ENCODE assay signal across 17 mouse cellular contexts in the genomic region with DNA sequence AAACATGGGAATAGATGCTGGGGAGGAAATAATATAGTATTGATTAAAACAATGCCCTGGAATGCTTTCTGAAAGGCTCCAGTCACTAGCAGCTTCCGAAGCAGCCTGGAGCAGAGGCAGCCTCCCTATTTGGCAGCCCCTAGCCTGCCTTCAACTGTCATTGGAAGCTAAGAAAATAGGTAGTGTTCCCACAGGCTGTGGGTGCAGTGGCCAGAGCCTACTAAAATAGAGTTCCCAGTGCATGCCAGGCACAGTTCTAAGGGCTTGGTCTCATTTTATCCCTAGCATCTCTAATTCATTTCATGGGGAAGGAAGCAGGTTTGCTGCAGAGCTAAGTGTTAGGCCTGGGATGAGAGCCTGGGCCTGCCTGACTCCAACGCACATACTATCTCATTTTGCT.
"Had no signal": no experiment of that assay in that cellular context is flagged by ENCODE, and none has a peak within 500 bp of the region (broad histone marks: within the 10 kb centered on the region; RNA-seq: fewer than 3 reads in every experiment).

No protein-coding gene starts in this region.

- H3K9ac ChIP-seq: limb, embryonic 12.5 days; limb, embryonic 15.5 days; liver, embryonic 14.5 days; liver, postnatal 0 days; lung, embryonic 14.5 days; midbrain, embryonic 13.5 days had no signal

- ATAC-seq: intestine, postnatal 0 days; liver, postnatal 0 days; lung, postnatal 0 days; midbrain, embryonic 13.5 days had no signal

- DNase-seq: kidney, adult 2 months; kidney, postnatal 25 days; liver, postnatal 0 days; lung, embryonic 14.5 days; right cerebral cortex, adult 18-20 months; thymus, adult 18-20 months; thymus, postnatal 36 days had no signal

- H3K4me3 ChIP-seq: limb, embryonic 12.5 days; limb, embryonic 15.5 days; midbrain, embryonic 13.5 days; myocyte had no signal

- H3K9me3 ChIP-seq: limb, embryonic 12.5 days; limb, embryonic 15.5 days; midbrain, embryonic 13.5 days had no signal

- H3K4me1 ChIP-seq: limb, embryonic 12.5 days had no signal

- H3K27me3 ChIP-seq: limb, embryonic 12.5 days; limb, embryonic 15.5 days; midbrain, embryonic 13.5 days had no signal

- H3K27ac ChIP-seq: kidney, postnatal 0 days; limb, embryonic 12.5 days; limb, embryonic 15.5 days; liver, embryonic 14.5 days; macrophage; midbrain, embryonic 13.5 days had no signal

- H3K36me3 ChIP-seq: limb, embryonic 12.5 days; limb, embryonic 15.5 days; midbrain, embryonic 13.5 days had no signal

- H3K4me2 ChIP-seq: limb, embryonic 12.5 days; limb, embryonic 15.5 days; liver, embryonic 11.5 days; lung, embryonic 14.5 days; midbrain, embryonic 13.5 days had no signal
